Mouse (Mus musculus) lung, embryonic 16.5 days (tissue): Measurements from ENCODE around the gene Heg1. TPM values are rescaled to one million over a fixed set of nuclear protein-coding genes. Genes with fewer than 3 reads are reported as not detected.

Experiments
- ATAC-seq: fragments of 200-750 bp; cut with Nextera tagmentation; 2 replicates; pipeline ENCODE4 v1.8.0; 2017; ENCODE audit warnings: low read depth, mild to moderate bottlenecking, moderate library complexity
- H3K27ac ChIP-seq: fragments of 300-500 bp; sonication (generic); 2 replicates; pipeline ENCODE4 v1.5.1; 2014; ENCODE audit warnings: mild to moderate bottlenecking, control low read depth, low read length
- H3K27me3 ChIP-seq: fragments of 300-500 bp; sonication (generic); 2 replicates; pipeline ENCODE4 v1.6.1; 2014; ENCODE audit warnings: low read depth, low read length, mixed read lengths; ENCODE audit not compliant: control insufficient read depth, insufficient read depth
- H3K36me3 ChIP-seq: fragments of 300-500 bp; sonication (generic); 2 replicates; pipeline ENCODE4 v1.6.1; 2014; ENCODE audit warnings: low read length; ENCODE audit not compliant: control insufficient read depth, insufficient read depth
- H3K4me1 ChIP-seq: fragments of 300-500 bp; sonication (generic); replicated peaks from 2 replicates; pipeline ENCODE4 v1.6.1; 2014; ENCODE audit warnings: low read length, mixed read lengths; ENCODE audit not compliant: control insufficient read depth, insufficient read depth
- H3K4me2 ChIP-seq: fragments of 300-500 bp; sonication (generic); 2 replicates; pipeline ENCODE4 v1.6.1; 2014; ENCODE audit warnings: low read depth, low read length, control low read depth
- H3K4me3 ChIP-seq: fragments of 300-500 bp; sonication (generic); 2 replicates; pipeline ENCODE4 v1.5.1; 2014; ENCODE audit warnings: mild to moderate bottlenecking, low read length, control low read depth
- H3K9ac ChIP-seq: fragments of 300-500 bp; sonication (generic); 2 replicates; pipeline ENCODE4 v1.6.1; 2014; ENCODE audit warnings: low read length, control low read depth
- H3K9me3 ChIP-seq: fragments of 300-500 bp; sonication (generic); 2 replicates; pipeline ENCODE4 v1.6.1; 2016; ENCODE audit warnings: low read length; ENCODE audit not compliant: control insufficient read depth
- WGBS: fragments of 180-500 bp; shearing (Covaris S2); extraction: QIAGEN DNeasy Blood & Tissue Kit; methylation state at CpG from one replicate; pipeline ENCODE4 v1.1.7; 2014; 5-methylcytosine and 5-hydroxymethylcytosine counted together
- polyA plus RNA-seq: library from polyadenylated mRNA; unstranded; fragments of >200 nt; fragmentation: Nextera tagmentation; extraction: Ambion mirVana; gene quantifications from 2 replicates; pipeline ENCODE4 v1.2.1, GENCODE M21; 2015

Gene Heg1
- polyA plus RNA-seq, 1 experiment from 2014 or later = 19.2 TPM

- H3K36me3 ChIP-seq = peaks cover 5% of the 10 kb centered on the region; the same call in 1 of the 2 replicates
- H3K27me3 ChIP-seq = no peaks in the 10 kb centered on the region
- no peak overlapping the region for H3K4me3 ChIP-seq
- no peak overlapping the region for H3K9ac ChIP-seq
- no peak overlapping the region for H3K27ac ChIP-seq
- H3K4me2 ChIP-seq = no peak overlapping the region
- H3K4me1 ChIP-seq = no peaks in the 10 kb centered on the region
- WGBS = 86% methylated on average over 6 of the region's 6 CpGs
- H3K9me3 ChIP-seq = no peaks in the 10 kb centered on the region
- no peak for ATAC-seq
Observed at GRCm38 (mm10) chr16:33733864-33734263, 49.7 kb downstream of the Heg1 start.

GRCm38 (mm10) chr16:33734545-33734944 lies 50.4 kb downstream of the Heg1 start:
- Histone ChIP-seq H3K4me3 (no peak overlapping the region), H3K36me3 (peaks cover 5% of the 10 kb centered on the region; the same call in 1 of the 2 replicates), H3K4me1 (no peaks in the 10 kb centered on the region), H3K27ac (no peak overlapping the region), H3K4me2 (no peak overlapping the region), H3K9me3 (no peaks in the 10 kb centered on the region), H3K27me3 (no peaks in the 10 kb centered on the region), H3K9ac (no peak overlapping the region)
- ATAC-seq = no peak
- 55% methylated on average over 10 of the region's 10 CpGs for WGBS

GRCm38 (mm10) chr16:33735238-33735637 lies 51.1 kb downstream of the Heg1 start:
- ATAC-seq = no peak
- H3K9ac ChIP-seq = no peak overlapping the region
- no peak overlapping the region for H3K4me2 ChIP-seq
- H3K36me3 ChIP-seq = peaks cover 5% of the 10 kb centered on the region; the same call in 1 of the 2 replicates
- no peaks in the 10 kb centered on the region for H3K27me3 ChIP-seq
- no peaks in the 10 kb centered on the region for H3K9me3 ChIP-seq
- no peak overlapping the region for H3K4me3 ChIP-seq
- H3K27ac ChIP-seq = no peak overlapping the region
- H3K4me1 ChIP-seq = peaks cover 1% of the 10 kb centered on the region
- 76% methylated on average over 5 of the region's 5 CpGs for WGBS

GRCm38 (mm10) chr16:33735791-33736190 lies 51.6 kb downstream of the Heg1 start:
- no peak for ATAC-seq
- H3K9me3 ChIP-seq = no peaks in the 10 kb centered on the region
- 59% methylated on average over 5 of the region's 5 CpGs for WGBS
- no peaks in the 10 kb centered on the region for H3K27me3 ChIP-seq
- H3K27ac ChIP-seq = no peak overlapping the region
- peaks cover 5% of the 10 kb centered on the region; the same call in 1 of the 2 replicates for H3K36me3 ChIP-seq
- no peak overlapping the region for H3K4me2 ChIP-seq
- H3K4me1 ChIP-seq = peaks cover 6% of the 10 kb centered on the region
- no peak overlapping the region for H3K9ac ChIP-seq
- no peak overlapping the region for H3K4me3 ChIP-seq

DNA sequence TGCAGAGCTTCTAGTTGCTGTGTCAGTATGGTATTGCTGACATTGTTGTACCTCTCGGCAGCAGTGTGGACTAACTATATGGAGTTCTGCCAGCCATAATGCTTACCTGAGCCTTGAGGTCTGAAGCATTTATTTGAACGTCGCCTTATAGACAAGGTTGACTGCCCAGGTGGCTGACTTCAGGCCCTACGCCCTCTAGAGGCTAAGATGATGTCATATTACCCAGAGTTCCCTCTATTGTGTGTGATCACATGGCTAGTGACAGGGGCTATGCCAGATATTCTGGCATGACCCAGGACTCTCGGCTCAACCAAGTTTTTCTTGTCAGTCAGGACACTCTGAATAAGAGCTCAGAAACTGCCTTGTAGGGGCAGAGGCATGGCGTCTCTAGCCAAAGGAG lies 52.6 kb downstream of the Heg1 start:
- Histone ChIP-seq H3K27ac (no peak overlapping the region), H3K36me3 (peaks cover 5% of the 10 kb centered on the region; the same call in 1 of the 2 replicates), H3K4me2 (no peak overlapping the region), H3K27me3 (no peaks in the 10 kb centered on the region), H3K4me1 (peaks cover 6% of the 10 kb centered on the region), H3K9ac (no peak overlapping the region), H3K4me3 (no peak overlapping the region), H3K9me3 (no peaks in the 10 kb centered on the region)
- 76% methylated on average over 6 of the region's 6 CpGs for WGBS
- ATAC-seq = no peak

DNA sequence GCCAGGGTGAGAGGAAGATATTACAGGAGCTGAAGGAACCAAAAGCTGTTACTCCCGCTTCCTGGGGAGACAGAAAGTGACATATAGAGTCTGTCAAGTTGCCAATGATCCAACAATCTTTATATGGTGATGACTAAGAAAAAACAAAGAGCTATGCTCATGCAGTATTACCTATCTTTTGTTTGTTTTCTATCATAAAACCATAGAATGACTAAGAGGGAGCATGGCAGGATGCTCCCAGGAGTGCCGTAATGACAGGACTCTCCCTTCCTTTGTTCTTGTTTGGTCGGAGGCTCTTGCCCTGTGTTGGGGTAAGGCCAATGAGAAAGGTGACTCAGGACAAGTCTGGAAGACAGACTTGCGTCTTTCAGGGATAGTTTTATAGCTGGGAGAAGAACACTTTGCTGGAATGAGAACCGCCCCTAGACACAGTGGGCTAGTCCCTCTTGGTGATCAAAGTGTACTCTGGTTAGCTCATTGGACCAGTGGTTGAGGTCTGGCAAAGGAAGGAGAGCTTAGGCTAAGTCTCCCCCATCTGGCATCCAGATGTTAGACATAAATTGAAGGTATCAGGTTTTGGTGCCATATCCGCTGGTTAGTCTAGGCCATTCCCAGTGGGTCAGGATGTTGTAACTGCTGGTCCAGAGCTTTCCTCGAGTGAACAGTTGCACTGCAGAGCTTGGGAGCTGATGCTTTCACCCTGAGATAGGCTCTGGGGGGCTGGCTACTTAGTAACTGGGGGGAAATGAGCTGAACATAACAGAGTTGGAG lies 55.0 kb downstream of the Heg1 start:
- no peak overlapping the region for H3K9ac ChIP-seq
- no peaks in the 10 kb centered on the region for H3K27me3 ChIP-seq
- H3K4me2 ChIP-seq = no peak overlapping the region
- no peak overlapping the region for H3K27ac ChIP-seq
- no peak overlapping the region for H3K4me3 ChIP-seq
- H3K4me1 ChIP-seq = peaks cover 6% of the 10 kb centered on the region
- no peaks in the 10 kb centered on the region for H3K9me3 ChIP-seq
- 78% methylated on average over 7 of the region's 7 CpGs for WGBS
- no peaks in the 10 kb centered on the region; the same call in 1 of the 2 replicates for H3K36me3 ChIP-seq
- ATAC-seq = no peak

DNA sequence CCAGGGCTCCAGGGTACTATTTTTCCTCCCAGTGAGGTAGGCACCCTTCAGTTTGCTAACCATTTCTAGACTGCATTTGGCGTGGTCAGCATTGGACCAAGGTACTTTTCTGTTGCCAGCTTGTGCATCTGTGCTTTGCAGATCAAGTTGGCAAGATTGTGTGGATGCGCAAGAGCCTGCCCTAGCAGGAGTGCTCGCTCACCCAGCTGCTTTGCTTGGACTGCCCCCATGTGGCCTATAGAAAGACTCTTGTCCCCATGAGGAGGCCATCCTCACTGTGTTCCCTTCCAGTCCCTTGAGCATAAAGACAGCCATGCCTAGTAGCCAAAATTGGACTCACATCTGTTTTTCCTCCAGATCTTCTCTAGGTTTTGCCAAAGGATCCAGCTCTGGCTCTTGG lies 55.6 kb downstream of the Heg1 start:
- H3K27ac ChIP-seq = no peak overlapping the region
- H3K4me2 ChIP-seq = no peak overlapping the region
- WGBS = 48% methylated on average over 3 of the region's 3 CpGs
- H3K4me1 ChIP-seq = peaks cover 6% of the 10 kb centered on the region
- no peaks in the 10 kb centered on the region for H3K9me3 ChIP-seq
- no peaks in the 10 kb centered on the region; the same call in 1 of the 2 replicates for H3K36me3 ChIP-seq
- no peak overlapping the region for H3K9ac ChIP-seq
- ATAC-seq = peak; percentile 66
- no peak overlapping the region for H3K4me3 ChIP-seq
- no peaks in the 10 kb centered on the region for H3K27me3 ChIP-seq

DNA sequence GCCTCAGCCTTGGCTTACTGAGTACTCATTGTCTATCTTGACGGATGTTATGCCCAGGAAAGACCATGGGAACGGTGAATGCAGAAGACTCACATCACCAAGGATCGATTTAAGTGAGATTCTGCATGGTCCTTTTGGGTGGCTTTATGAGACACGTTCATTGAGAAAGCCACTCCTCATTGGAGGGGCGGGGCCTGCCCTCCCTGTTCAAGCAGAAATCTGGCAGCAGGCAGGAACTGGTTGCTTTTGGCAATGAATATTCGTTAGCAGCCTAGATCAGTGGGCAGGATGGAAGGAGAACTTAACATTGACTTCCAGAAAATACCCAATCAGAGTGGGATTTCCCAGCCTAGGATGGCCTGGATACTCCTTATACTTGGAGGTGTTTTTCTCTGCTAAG lies 56.2 kb downstream of the Heg1 start:
- Histone ChIP-seq H3K27ac (peak overlapping the region; percentile 2; the same call in 1 of the 2 replicates), H3K4me1 (peaks cover 6% of the 10 kb centered on the region), H3K9ac (no peak overlapping the region), H3K4me3 (no peak overlapping the region), H3K9me3 (no peaks in the 10 kb centered on the region), H3K27me3 (no peaks in the 10 kb centered on the region), H3K36me3 (no peaks in the 10 kb centered on the region; the same call in 1 of the 2 replicates), H3K4me2 (no peak overlapping the region)
- WGBS = 59% methylated on average over 6 of the region's 6 CpGs
- ATAC-seq = no peak; the same call in 1 of the 2 replicates

GRCm38 (mm10) chr16:33741795-33742194 lies 57.6 kb downstream of the Heg1 start:
- Histone ChIP-seq H3K27me3 (no peaks in the 10 kb centered on the region), H3K4me1 (peaks cover 6% of the 10 kb centered on the region), H3K27ac (no peak overlapping the region), H3K36me3 (no peaks in the 10 kb centered on the region), H3K9ac (no peak overlapping the region), H3K9me3 (no peaks in the 10 kb centered on the region), H3K4me3 (no peak overlapping the region), H3K4me2 (no peak overlapping the region)
- WGBS = 45% methylated on average over 5 of the region's 5 CpGs
- ATAC-seq = no peak
